Mouse (Mus musculus) liver, adult 2 months (tissue): ENCODE data around the gene Dram1.

Source experiments
- CTCF ChIP-seq: fragments of 200-500 bp; IDR thresholded peaks from 2 replicates; pipeline ENCODE4 v1.5.1; 2011; ENCODE audit warnings: low read depth, low read length, control low read depth
- POLR2A ChIP-seq: fragments of 200-500 bp; IDR thresholded peaks from 2 replicates; pipeline ENCODE4 v1.6.1; 2011; ENCODE audit warnings: low read length, control low read depth; ENCODE audit not compliant: insufficient read depth; ENCODE audit errors: extremely low read depth

DNA sequence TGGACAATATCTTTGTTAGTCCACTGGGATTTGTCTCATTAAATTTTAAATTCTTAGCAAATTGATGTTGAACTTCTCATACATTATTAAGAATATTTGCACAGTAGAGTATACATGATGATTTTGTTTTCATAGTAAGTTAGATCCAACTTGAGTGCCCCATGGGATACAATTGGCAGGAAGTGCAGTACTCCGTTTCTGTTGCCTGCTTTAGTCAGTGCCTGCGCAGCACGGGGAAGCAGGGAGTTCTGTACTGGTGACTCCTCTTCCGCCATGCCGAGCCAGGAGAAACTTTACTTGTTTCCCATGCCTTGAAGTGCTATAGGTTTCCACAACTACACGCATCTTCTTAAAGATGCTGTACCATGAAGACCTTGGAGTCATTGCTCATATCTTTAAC is 83.8 kb downstream of the Dram1 start:
- TF ChIP-seq CTCF (no peak), POLR2A (no peak)
